Mouse (Mus musculus): Measurements from ENCODE around the gene Abi3bp.

Gene Abi3bp

GRCm38 (mm10) chr16:56681010-56681645, 203.4 kb downstream of the Abi3bp start:
- in situ Hi-C loops (cut with MboI, MseI): no loop called here

GRCm38 (mm10) chr16:56686747-56687146, 209.1 kb downstream of the Abi3bp start:
- in situ Hi-C loops (cut with MboI, MseI): no loop called here

GRCm38 (mm10) chr16:56690715-56691114, 213.0 kb downstream of the Abi3bp start:
- in situ Hi-C loops (cut with MboI, MseI): no loop called here

- in situ Hi-C loops (cut with MboI, MseI): no loop called here
These were observed 218.8 kb downstream of the Abi3bp start for GRCm38 (mm10) chr16:56696448-56696847.

- in situ Hi-C loops (cut with MboI, MseI): loop anchor here (25.0 kb wide), 2 partner anchors 764 to 911 kb away; partner anchors contain the start of genes Cep97 and Cmss1
These were observed 223.2 kb downstream of the Abi3bp start for GRCm38 (mm10) chr16:56700898-56701297.

GRCm38 (mm10) chr16:56705731-56706130, 228.1 kb downstream of the Abi3bp start:
- in situ Hi-C loops (cut with MboI, MseI): loop anchor here (25.0 kb wide), 2 partner anchors 768 to 907 kb away; partner anchors contain the start of genes Cep97 and Cmss1

GRCm38 (mm10) chr16:56710071-56710470, 232.4 kb downstream of the Abi3bp start:
- in situ Hi-C loops (cut with MboI, MseI): loop anchor here (5.0 to 25.0 kb wide), 3 partner anchors 678 to 902 kb away; partner anchors contain the start of genes Cep97 and Cmss1

GRCm38 (mm10) chr16:56715608-56716007, 237.9 kb downstream of the Abi3bp start:
- in situ Hi-C loops (cut with MboI, MseI): loop anchor here (25.0 kb wide), 2 partner anchors 778 to 897 kb away; partner anchors contain the start of genes Cep97 and Cmss1

GRCm38 (mm10) chr16:56716557-56717179, 239.0 kb downstream of the Abi3bp start:
- in situ Hi-C loops (cut with MboI, MseI): loop anchor here (25.0 kb wide), 2 partner anchors 779 to 896 kb away; partner anchors contain the start of genes Cep97 and Cmss1

- in situ Hi-C loops (cut with MboI, MseI): loop anchor here (25.0 kb wide), 2 partner anchors 780 to 895 kb away; partner anchors contain the start of genes Cep97 and Cmss1
These were observed 239.8 kb downstream of the Abi3bp start, which contains the start of gene Tfg for GRCm38 (mm10) chr16:56717224-56718200. Tfg (minus strand) TSS chr16:56717450.

- in situ Hi-C loops (cut with MboI, MseI): loop anchor here (25.0 kb wide), 2 partner anchors 782 to 893 kb away; partner anchors contain the start of genes Cep97 and Cmss1
These were observed 241.4 kb downstream of the Abi3bp start for GRCm38 (mm10) chr16:56719031-56719430.

GRCm38 (mm10) chr16:56722357-56722756, 244.7 kb downstream of the Abi3bp start:
- in situ Hi-C loops (cut with MboI, MseI): loop anchor here (25.0 kb wide), 2 partner anchors 785 to 890 kb away; partner anchors contain the start of genes Cep97 and Cmss1

- in situ Hi-C loops (cut with MboI, MseI): loop anchor here (25.0 kb wide), 2 partner anchors 788 to 887 kb away; partner anchors contain the start of genes Cep97 and Cmss1
These were observed 247.2 kb downstream of the Abi3bp start for GRCm38 (mm10) chr16:56724927-56725326.

GRCm38 (mm10) chr16:56729060-56729459, 251.4 kb downstream of the Abi3bp start:
- in situ Hi-C loops (cut with MboI, MseI): no loop called here
